Mouse (Mus musculus): ENCODE data around the gene Tmem131l.

DNA sequence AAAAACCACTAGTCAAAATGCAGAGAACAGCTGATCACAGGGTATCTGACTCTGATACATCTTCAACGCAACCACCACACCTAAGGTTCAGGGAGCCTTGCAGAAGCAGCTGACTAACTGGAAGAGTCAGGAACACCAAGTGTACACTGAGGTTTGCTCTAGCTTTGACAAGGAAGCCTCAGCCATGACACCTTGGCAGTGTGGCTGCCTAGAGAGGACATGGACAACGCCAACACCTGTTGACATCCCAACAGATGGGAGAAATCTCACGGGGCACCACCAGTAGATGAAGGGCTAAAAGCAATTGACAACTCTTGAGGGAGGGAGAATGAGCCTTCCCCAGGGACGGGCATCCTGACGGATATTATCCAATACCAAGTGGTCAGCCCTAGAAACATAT, 144.9 kb downstream of the Tmem131l start:
- no peak for TF ChIP-seq CTCF (IDR thresholded peaks at IDR 0.05; ENCODE audit: borderline replicate concordance, insufficient read depth, low read depth, low read length)
- TF ChIP-seq POLR2A (IDR thresholded peaks at IDR 0.05; ENCODE audit: borderline replicate concordance, insufficient read depth, low read length) = no peak

Data from cerebellum, adult 2 months (tissue).